Mouse (Mus musculus) erythroblast, embryonic 14.5 days (primary cell): ENCODE results near the gene Tspan9.

ENCODE experiments used
- GATA1 ChIP-seq: IDR thresholded peaks from 2 replicates; pipeline ENCODE4 v1.6.1; 2012; ENCODE audit warnings: low read length, inconsistent platforms, mixed read lengths
- TAL1 ChIP-seq: IDR thresholded peaks from 3 replicates; pipeline ENCODE4 v1.6.1; 2012; ENCODE audit warnings: low read length, inconsistent platforms, mixed read lengths

GRCm38 (mm10) chr6:128070072-128070872 lies 73.1 kb downstream of the Tspan9 start:
- TF ChIP-seq GATA1 (no peak), TAL1 (no peak)
